Mouse (Mus musculus) liver, embryonic 18 days (tissue): ENCODE measurements around the gene Vmn2r47. TPM values are rescaled to one million over a fixed set of nuclear protein-coding genes. Genes with fewer than 3 reads are reported as not detected.

Experiments used
- polyA plus RNA-seq: library from polyadenylated mRNA; depleted of rRNA; stranded (reverse); fragments of >200 nt; gene quantifications from 2 replicates; pipeline ENCODE4 v1.2.3, GENCODE M21; 2012; rRNA removed

Gene Vmn2r47
- not detected in 2 replicates for polyA plus RNA-seq

GRCm38 (mm10) chr7:9841225-9841624 is at the start of gene Vmn2r47:
Gene Vmn2r47 (minus strand): TSS chr7:9841325.

DNA sequence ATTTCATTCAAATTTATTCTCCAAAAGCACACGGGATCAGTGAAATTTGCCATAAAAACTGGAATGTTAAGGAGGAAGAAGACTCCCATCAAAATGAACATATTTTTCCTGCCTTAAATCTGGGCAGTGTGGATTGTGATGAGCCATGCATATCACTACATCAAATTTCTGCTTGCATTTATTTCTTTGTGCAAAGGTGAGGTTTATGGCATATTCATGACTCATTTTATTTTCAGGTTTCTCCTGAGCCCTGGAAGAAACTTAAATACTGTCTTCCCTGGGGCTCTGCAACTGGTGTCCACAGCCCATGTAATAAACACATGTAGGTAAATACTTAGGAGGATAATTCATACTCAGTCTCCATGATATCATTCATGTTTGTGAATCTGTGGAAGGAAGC is 70.7 kb downstream of the Vmn2r47 start, which contains the start of gene Vmn2r46:
Vmn2r46 (minus strand) TSS at position 101 of the 400 bp plus-strand sequence.

Other genes with a start within 250 kb of the Vmn2r47 start
- gene Vmn2r46, start 70.8 kb downstream of the Vmn2r47 start, polyA plus RNA-seq = not detected in 2 replicates
- not detected in 2 replicates for gene Vmn2r48, start 112.3 kb upstream of the Vmn2r47 start, polyA plus RNA-seq
- not detected in 2 replicates for gene Vmn2r49, start 150.9 kb upstream of the Vmn2r47 start, polyA plus RNA-seq
- not detected in 2 replicates for gene Vmn2r50, start 212.0 kb upstream of the Vmn2r47 start, polyA plus RNA-seq